Mouse (Mus musculus): Measurements from ENCODE around the gene Gm36245. TPM values are rescaled to one million over a fixed set of nuclear protein-coding genes. Genes with fewer than 3 reads are reported as not detected.

Gm36245 gene
- not detected in 2 replicates for polyA plus RNA-seq (2012; rRNA removed)
- not detected in 2 replicates for polyA plus RNA-seq (2014; fragmentation: Nextera tagmentation; extraction: Ambion mirVana)

GRCm38 (mm10) chr15:77598958-77599357, at the start of gene Gm36245:
TSS of gene Gm36245 (plus strand) at chr15:77599258.
- H3K27me3 ChIP-seq (ENCODE audit: control insufficient read depth, insufficient read depth, low read length) = no peaks in the 10 kb centered on the region
- WGBS (ENCODE audit: insufficient replicate concordance) = 73% methylated on average over 1 of the region's 1 CpGs
- no peaks in the 10 kb centered on the region for H3K36me3 ChIP-seq (replicated peaks; ENCODE audit: control insufficient read depth, insufficient read depth, low read depth)
- H3K4me1 ChIP-seq (replicated peaks; ENCODE audit: control insufficient read depth in 2 of 2, insufficient read depth in 2 of 2, low read length in 1 of 2) = no peaks in the 10 kb centered on the region
- no peak within 1 kb of the TSS for H3K9ac ChIP-seq (replicated peaks)
- TF ChIP-seq EP300 (IDR thresholded peaks at IDR 0.05; ENCODE audit: low read depth) = no peak
- TF ChIP-seq CTCF (IDR thresholded peaks at IDR 0.05; ENCODE audit: low read depth) = no peak
- ATAC-seq (ENCODE audit: insufficient read depth) (no peak), DNase-seq (ENCODE audit: low read depth in 3 of 3, low spot score in 3 of 3) (no peak)
- no peak within 1 kb of the TSS for H3K27ac ChIP-seq
- no peak within 1 kb of the TSS for H3K4me2 ChIP-seq (ENCODE audit: low read depth)
- no peaks in the 10 kb centered on the region for H3K9me3 ChIP-seq (ENCODE audit: control insufficient read depth, low read length)
- no peak within 1 kb of the TSS for H3K4me3 ChIP-seq (ENCODE audit: insufficient read depth in 1 of 2, low read depth in 2 of 2, low read length in 2 of 2)

DNA sequence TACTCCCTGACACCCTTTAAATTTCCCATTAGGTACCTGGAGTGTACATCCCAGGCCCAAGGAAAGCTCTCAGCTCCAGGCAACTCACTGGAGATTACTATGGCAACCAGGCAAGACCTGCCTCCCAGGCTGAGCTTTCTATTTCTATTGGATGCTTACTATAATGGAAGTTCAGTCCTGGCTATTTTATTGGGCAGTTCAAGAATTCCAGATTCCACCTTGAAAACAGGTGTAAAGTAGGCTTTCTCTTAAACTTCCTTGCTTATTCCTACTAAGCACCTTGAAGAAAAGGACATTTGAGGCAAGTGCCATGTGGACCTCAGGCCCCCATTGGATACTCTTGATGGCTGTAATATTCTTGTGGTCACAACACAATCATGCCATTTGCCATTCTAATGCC, 37.3 kb upstream of the Gm36245 start, which contains the start of gene 1700025B11Rik:
1700025B11Rik (minus strand) TSS at position 101 of the 400 bp plus-strand sequence.
- Histone ChIP-seq H3K4me3 (ENCODE audit: insufficient read depth in 1 of 2, low read depth in 2 of 2, low read length in 2 of 2) (no peak within 1 kb of the TSS), H3K9ac (replicated peaks) (no peak within 1 kb of the TSS), H3K4me2 (ENCODE audit: low read depth) (no peak within 1 kb of the TSS), H3K4me1 (replicated peaks; ENCODE audit: control insufficient read depth in 2 of 2, insufficient read depth in 2 of 2, low read length in 1 of 2) (no peaks in the 10 kb centered on the region), H3K36me3 (replicated peaks; ENCODE audit: control insufficient read depth, insufficient read depth, low read depth) (no peaks in the 10 kb centered on the region), H3K27me3 (ENCODE audit: control insufficient read depth, insufficient read depth, low read length) (no peaks in the 10 kb centered on the region), H3K27ac (no peak within 1 kb of the TSS), H3K9me3 (ENCODE audit: control insufficient read depth, low read length) (no peaks in the 10 kb centered on the region)
- no peak for TF ChIP-seq EP300 (IDR thresholded peaks at IDR 0.05; ENCODE audit: low read depth)
- no peak for TF ChIP-seq CTCF (IDR thresholded peaks at IDR 0.05; ENCODE audit: low read depth)
- ATAC-seq (ENCODE audit: insufficient read depth) (no peak), DNase-seq (ENCODE audit: low read depth in 3 of 3, low spot score in 3 of 3) (no peak)

GRCm38 (mm10) chr15:77563219-77563618, 35.8 kb upstream of the Gm36245 start:
- Histone ChIP-seq H3K4me3 (ENCODE audit: insufficient read depth in 1 of 2, low read depth in 2 of 2, low read length in 2 of 2) (no peak overlapping the region), H3K27me3 (ENCODE audit: control insufficient read depth, insufficient read depth, low read length) (no peaks in the 10 kb centered on the region), H3K27ac (no peak overlapping the region), H3K4me1 (replicated peaks; ENCODE audit: control insufficient read depth in 2 of 2, insufficient read depth in 2 of 2, low read length in 1 of 2) (no peaks in the 10 kb centered on the region), H3K9me3 (ENCODE audit: control insufficient read depth, low read length) (no peaks in the 10 kb centered on the region), H3K36me3 (replicated peaks; ENCODE audit: control insufficient read depth, insufficient read depth, low read depth) (no peaks in the 10 kb centered on the region), H3K9ac (replicated peaks) (no peak overlapping the region), H3K4me2 (ENCODE audit: low read depth) (no peak overlapping the region)
- ATAC-seq (ENCODE audit: insufficient read depth) = no peak
- no peak for DNase-seq (ENCODE audit: low read depth in 3 of 3, low spot score in 3 of 3)
- TF ChIP-seq CTCF (IDR thresholded peaks at IDR 0.05; ENCODE audit: low read depth) = no peak
- TF ChIP-seq EP300 (IDR thresholded peaks at IDR 0.05; ENCODE audit: low read depth) = no peak

- H3K27ac ChIP-seq = no peak overlapping the region
- 57% methylated on average over 2 of the region's 2 CpGs for WGBS (ENCODE audit: insufficient replicate concordance)
- no peaks in the 10 kb centered on the region for H3K4me1 ChIP-seq (replicated peaks; ENCODE audit: control insufficient read depth in 2 of 2, insufficient read depth in 2 of 2, low read length in 1 of 2)
- no peaks in the 10 kb centered on the region; the same call in 1 of the 2 replicates for H3K9me3 ChIP-seq (ENCODE audit: control insufficient read depth, low read length)
- H3K4me3 ChIP-seq (ENCODE audit: insufficient read depth in 1 of 2, low read depth in 2 of 2, low read length in 2 of 2) = no peak overlapping the region
- ATAC-seq (ENCODE audit: insufficient read depth) (no peak), DNase-seq (ENCODE audit: low read depth in 3 of 3, low spot score in 3 of 3) (no peak)
- no peak overlapping the region for H3K9ac ChIP-seq (replicated peaks)
- H3K36me3 ChIP-seq (replicated peaks; ENCODE audit: control insufficient read depth, insufficient read depth, low read depth) = no peaks in the 10 kb centered on the region
- no peak overlapping the region for H3K4me2 ChIP-seq (ENCODE audit: low read depth)
- TF ChIP-seq CTCF (IDR thresholded peaks at IDR 0.05; ENCODE audit: low read depth) = no peak
- no peaks in the 10 kb centered on the region for H3K27me3 ChIP-seq (ENCODE audit: control insufficient read depth, insufficient read depth, low read length)
These were observed 20.3 kb upstream of the Gm36245 start for GRCm38 (mm10) chr15:77578801-77579200.

DNA sequence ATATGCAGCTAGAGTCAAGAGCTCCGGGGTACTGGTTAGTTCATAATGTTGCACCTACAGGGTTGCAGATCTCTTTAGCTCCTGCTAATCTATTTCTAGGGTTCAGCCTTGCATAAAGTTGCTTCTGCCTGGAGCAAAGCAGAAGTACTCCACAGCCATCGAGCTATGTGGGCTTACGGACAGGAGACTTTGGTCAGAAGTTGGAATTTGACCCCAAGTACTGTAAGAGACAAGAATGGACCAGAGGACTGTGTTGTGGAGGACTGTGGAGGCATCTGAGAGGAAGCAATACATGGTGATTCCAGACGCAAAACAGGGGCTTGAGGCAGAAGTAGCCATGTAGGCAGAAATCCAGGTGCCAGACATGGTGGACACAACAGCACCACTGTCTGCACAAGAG, 19.7 kb upstream of the Gm36245 start:
- Histone ChIP-seq H3K4me1 (replicated peaks; ENCODE audit: control insufficient read depth in 2 of 2, insufficient read depth in 2 of 2, low read length in 1 of 2) (no peaks in the 10 kb centered on the region), H3K27me3 (ENCODE audit: control insufficient read depth, insufficient read depth, low read length) (no peaks in the 10 kb centered on the region), H3K9me3 (ENCODE audit: control insufficient read depth, low read length) (no peaks in the 10 kb centered on the region; the same call in 1 of the 2 replicates), H3K9ac (replicated peaks) (no peak overlapping the region), H3K36me3 (replicated peaks; ENCODE audit: control insufficient read depth, insufficient read depth, low read depth) (no peaks in the 10 kb centered on the region), H3K4me2 (ENCODE audit: low read depth) (no peak overlapping the region), H3K4me3 (ENCODE audit: insufficient read depth in 1 of 2, low read depth in 2 of 2, low read length in 2 of 2) (no peak overlapping the region), H3K27ac (no peak overlapping the region)
- TF ChIP-seq EP300 (IDR thresholded peaks at IDR 0.05; ENCODE audit: low read depth) = no peak
- no peak for TF ChIP-seq CTCF (IDR thresholded peaks at IDR 0.05; ENCODE audit: low read depth)
- DNase-seq (ENCODE audit: low read depth in 3 of 3, low spot score in 3 of 3) (no peak), ATAC-seq (ENCODE audit: insufficient read depth) (no peak)
- 61% methylated on average over 4 of the region's 4 CpGs for WGBS (ENCODE audit: insufficient replicate concordance)
